Mouse (Mus musculus): Measurements from ENCODE around the gene Polr1c.
A peak's percentile ranks its signal among the peaks of the same experiment; 100 is the strongest.

DNA sequence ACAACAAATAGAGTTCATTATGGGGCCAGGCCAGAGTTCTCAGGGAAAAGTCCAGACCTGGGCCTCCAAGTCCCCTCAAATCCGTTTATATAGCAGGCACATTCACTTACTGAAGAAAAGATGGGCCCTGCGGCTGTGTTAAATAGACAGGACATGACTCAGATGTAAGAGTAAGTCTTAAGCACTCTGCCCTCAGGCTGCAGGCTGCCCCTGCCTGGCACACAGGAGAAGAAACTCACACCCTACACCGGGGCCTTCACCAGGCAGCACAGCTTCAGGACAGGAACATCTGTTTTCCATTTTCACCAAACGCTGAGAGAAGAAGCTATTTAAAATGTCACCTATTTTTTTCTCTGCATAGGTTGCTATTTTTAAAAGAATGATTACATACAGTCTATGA is 29.7 kb upstream of the Polr1c start:
- TF ChIP-seq CTCF (IDR thresholded peaks at IDR 0.05; ENCODE audit: control insufficient read depth, insufficient read depth, insufficient read length) (no peak), CEBPB (IDR thresholded peaks at IDR 0.05; ENCODE audit: low read depth) (no peak), MAX (IDR thresholded peaks at IDR 0.05) (peak; percentile 53), USF1 (IDR thresholded peaks at IDR 0.05; ENCODE audit: low read depth) (no peak)

Measured in C2C12 (cell line).